Mouse (Mus musculus): Measurements from ENCODE around the gene Fam129c.

Fam129c gene

DNA sequence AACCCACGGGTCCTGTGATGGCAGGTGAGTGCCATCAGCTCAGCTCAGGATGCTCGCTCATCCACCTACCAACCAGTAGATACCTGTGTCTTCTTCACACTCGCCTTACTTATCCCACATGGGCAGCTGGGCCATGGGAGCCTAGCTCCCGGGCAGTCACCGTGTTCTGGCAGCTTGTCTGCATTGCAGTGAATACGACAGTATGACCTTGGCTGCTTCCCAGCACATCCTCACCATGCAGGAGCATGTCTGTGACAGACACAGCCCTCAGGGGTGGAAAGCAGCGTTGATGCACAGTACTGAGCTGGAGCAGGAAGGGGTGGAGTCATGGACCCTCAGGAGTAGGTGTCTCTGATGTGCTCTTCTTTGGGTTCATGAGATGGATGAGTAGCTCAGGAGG lies 23.0 kb upstream of the Fam129c start:
- no peak for DNase-seq (ENCODE audit: low read depth, low spot score)

- DNase-seq (ENCODE audit: low read depth, low spot score): no peak
These were observed 22.4 kb upstream of the Fam129c start for GRCm38 (mm10) chr8:71575020-71575419.

GRCm38 (mm10) chr8:71577856-71578387 lies 19.5 kb upstream of the Fam129c start:
- no peak for DNase-seq (ENCODE audit: low read depth, low spot score)

GRCm38 (mm10) chr8:71579009-71579408 lies 18.4 kb upstream of the Fam129c start:
- DNase-seq (ENCODE audit: low read depth, low spot score): no peak

- DNase-seq (ENCODE audit: low read depth, low spot score): no peak
These were observed 18.0 kb upstream of the Fam129c start for GRCm38 (mm10) chr8:71579476-71579875.

DNA sequence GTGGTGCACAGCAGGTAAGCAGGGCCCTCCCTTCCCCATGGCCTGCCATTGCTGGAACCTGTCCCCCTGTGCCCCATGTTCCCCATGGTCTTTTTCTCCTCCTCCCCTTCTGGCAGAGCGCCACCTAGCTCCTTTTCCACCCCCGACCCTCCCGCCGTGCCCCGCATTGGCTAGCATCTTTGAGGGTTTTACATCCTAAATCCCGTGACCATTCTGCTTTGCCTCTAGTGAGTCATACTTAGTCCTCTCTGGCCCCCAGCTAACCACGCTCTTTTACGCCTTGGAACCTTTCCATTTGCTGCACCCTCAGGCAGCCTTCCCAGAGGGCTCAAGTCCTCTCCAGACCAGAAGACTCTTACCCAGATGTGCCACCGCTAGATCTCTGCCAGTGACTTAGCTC lies 17.2 kb upstream of the Fam129c start:
- no peak for DNase-seq (ENCODE audit: low read depth, low spot score)

- no peak for DNase-seq (ENCODE audit: low read depth, low spot score)
These were observed 10.6 kb upstream of the Fam129c start for GRCm38 (mm10) chr8:71586891-71587290.

DNA sequence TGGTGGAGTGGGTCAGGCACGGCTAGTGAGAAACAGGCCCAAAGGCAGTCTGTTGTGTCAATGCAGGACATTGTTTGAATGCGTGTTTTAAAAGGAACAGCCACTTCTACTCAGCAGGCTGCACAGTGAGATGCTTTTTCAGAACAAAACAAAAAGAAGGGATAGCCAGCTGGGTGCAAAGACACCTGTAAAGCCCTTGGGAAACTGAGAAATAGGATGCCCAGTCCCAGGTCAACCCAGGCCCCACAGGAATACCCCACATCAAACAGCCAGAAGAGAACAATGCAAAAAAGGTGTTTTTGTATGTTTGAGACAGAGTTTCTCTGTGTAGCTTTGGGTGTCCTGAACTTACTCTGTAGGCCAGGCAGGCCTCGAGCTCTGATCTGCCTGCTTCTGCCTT lies 8.7 kb upstream of the Fam129c start:
- no peak for DNase-seq (ENCODE audit: low read depth, low spot score)

- no peak for DNase-seq (ENCODE audit: low read depth, low spot score)
These were observed 6.4 kb upstream of the Fam129c start for GRCm38 (mm10) chr8:71591017-71591416.

- peak; percentile 71 for DNase-seq (ENCODE audit: low read depth, low spot score)
These were observed 5.7 kb upstream of the Fam129c start, which contains the start of gene Pgls for GRCm38 (mm10) chr8:71591471-71592373. Gene Pgls (plus strand): TSS chr8:71592176.

DNA sequence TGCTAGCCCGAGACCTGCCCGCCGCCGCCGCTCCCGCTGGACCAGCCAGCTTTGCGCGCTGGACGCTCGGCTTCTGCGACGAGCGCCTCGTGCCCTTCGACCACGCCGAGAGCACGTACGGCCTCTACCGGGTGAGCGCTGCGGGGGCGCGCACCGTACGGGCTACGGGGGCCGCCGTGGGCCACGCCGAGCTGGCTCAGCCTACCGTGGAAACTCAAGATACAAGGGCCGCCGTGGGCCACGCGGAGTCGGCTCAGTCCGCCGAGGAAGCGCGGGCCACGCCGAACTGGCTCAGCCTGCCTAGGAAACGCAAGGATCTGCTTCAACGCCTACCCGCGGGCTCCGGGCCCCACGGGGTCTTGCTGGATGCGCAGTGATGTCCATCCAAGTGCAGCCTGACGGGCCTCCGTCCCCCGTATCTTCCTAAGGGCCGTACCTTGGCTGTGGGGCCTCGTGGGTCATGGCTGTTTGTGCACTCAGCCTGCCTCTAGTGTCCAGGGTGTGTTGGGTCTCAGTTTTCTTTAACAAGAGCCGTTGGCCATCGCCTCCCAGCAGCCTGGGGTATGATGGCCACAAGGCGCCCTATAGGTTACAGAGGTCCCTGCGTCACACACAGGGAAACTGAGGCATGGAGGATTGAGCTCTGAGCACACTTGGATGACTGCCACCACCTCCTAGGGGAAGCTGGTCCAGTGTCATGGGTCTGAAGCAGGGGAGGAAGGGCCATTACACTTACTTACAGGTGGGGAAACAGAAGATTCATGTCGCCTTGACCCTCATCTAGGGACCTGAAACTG lies 4.9 kb upstream of the Fam129c start:
- no peak for DNase-seq (ENCODE audit: low read depth, low spot score)

DNA sequence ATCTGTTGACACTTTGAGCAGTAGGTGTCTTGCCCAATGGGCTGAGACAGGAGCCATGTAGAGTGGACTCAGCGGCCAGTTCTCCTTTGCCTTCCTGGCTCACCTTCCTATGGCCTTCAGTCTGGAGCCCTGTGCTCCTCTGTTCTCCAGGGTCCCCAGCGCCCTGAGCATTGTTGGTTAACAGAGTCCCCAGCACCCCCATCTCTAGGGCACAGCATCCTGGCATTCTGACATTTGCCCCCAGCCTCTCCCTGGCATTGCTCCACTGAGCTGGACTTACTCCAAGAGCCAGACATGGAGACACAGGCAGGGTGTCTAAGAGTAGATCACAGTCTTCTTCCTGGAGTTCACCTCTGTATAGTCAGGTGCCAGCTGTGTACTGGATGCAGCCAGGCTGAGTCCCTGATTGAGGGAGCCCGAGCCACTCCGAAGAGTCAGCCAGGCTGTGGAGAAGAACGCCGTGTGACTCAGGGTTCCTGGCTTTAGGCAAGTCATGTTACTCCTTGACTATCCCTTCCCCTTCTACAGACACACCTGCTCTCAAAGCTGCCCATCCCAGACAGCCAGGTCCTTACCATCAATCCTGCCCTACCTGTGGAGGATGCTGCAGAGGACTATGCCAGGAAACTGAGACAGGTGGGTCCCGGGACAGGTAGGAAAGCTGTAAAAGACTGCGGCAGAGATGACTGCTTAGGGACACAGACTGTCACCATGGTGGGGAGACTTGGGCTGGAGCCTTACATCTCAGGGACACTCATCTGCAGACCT lies 3.7 kb upstream of the Fam129c start:
- DNase-seq (ENCODE audit: low read depth, low spot score): no peak

- no peak for DNase-seq (ENCODE audit: low read depth, low spot score)
These were observed 3.1 kb upstream of the Fam129c start for GRCm38 (mm10) chr8:71594324-71594722.

GRCm38 (mm10) chr8:71595862-71596261 lies 1.6 kb upstream of the Fam129c start:
- DNase-seq (ENCODE audit: low read depth, low spot score): peak; percentile 55

DNA sequence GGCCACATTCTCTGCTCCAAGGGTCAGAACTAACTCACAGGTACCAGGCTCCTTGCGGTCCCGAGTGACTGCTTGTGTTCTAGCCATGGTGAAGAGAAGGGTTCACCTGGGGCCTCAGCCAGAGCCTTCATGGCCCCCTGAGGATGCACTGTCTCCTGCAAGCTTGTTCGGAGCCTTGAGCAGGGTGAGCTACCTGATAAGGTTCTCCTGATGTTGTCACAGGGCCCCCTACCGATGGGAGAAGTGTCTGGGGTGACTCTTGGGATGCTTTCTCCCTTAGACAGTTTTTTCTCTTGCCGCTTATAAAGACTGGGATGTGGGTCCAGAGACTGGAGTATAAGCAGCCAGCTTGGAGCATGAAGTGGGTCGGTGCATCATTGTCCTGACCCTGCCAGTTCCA lies 1.1 kb upstream of the Fam129c start:
- no peak for DNase-seq (ENCODE audit: low read depth, low spot score)

- no peak for DNase-seq (ENCODE audit: low read depth, low spot score)
These were observed 650 bp upstream of the Fam129c start for GRCm38 (mm10) chr8:71596798-71597197.

- DNase-seq (ENCODE audit: low read depth, low spot score): no peak
These were observed 927 bp downstream of the Fam129c start for GRCm38 (mm10) chr8:71598375-71598774.

GRCm38 (mm10) chr8:71598841-71599240 lies 1.4 kb downstream of the Fam129c start:
- no peak for DNase-seq (ENCODE audit: low read depth, low spot score)

DNA sequence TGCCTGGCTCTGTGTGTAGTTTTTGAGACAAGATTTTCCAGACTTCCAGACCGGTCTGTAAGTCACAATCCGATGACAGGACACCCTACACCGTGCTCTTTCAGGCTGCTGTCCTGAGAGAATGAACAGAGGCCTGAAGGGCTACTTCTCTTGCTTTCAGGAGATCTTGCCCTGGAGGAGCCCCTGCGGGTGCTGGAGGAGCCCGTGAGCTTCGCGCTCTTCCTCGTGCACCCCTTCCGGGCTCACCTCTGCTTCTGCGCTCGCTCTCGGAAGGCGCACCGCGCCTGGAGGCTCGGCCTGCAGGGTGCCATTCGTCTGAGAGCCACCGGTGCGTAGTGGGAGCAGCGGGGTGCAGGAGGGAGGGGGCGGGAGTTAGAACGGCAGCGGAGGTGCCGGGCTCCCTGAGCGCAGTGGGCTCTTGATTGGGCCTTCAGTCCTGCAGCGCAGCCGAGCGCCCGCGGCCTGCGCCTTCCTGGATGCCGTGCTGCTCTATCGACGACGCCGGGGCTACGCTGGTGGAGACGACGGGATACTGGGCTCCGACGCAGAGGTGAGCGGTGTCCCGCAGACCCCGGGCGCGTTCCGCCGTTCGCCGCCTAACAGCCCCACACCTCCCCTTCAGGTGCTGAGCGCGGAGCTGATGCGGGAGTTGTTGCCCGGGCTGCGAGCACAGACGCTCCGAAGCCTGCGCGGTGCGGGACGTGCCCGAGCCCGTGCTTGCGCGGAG lies 4.7 kb downstream of the Fam129c start:
- DNase-seq (ENCODE audit: low read depth, low spot score): no peak

DNA sequence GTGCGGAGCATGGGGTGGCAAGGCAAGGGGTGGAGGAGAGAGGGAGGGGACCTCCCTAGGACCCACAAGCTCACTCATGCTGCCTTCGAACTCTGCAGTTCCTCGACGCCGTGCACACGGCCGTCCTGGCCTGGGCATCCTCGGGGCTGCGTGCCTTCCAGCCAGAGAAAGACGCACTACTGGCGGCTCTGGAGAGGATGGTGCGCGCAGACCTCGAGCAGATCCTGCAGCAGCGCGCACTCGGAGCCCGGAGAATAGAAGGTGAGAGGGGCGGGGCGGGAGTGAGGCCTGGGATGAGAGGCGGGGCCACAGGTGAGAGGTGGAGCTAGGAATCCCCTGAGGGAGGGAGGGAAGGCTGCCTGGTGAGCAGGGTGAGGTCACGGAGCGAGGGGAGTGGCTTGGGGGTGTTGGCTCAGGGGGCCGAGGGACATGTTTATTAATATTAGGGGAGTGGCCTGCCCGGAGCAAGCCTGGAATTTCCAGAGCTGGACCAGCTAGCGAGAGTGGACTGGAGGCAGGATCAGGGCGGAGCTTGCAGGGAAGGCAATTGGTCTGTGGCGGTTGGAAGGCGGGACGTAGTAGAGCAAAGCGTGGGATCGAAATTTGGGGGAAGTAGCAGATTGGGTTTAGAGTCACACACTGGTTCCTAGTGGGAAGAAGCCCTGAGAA lies 5.4 kb downstream of the Fam129c start:
- no peak for DNase-seq (ENCODE audit: low read depth, low spot score)

Measured in c-Kit-negative CD71-positive TER-119-positive erythroid progenitor cells, embryonic 14.5 days (primary cell).